Mouse (Mus musculus) myocyte (in vitro differentiated cells): Measurements from ENCODE around the gene Meis1. TPM values are rescaled to one million over a fixed set of nuclear protein-coding genes. Genes with fewer than 3 reads are reported as not detected.

Source experiments
- H3K27me3 ChIP-seq: one replicate; pipeline ENCODE4 v1.6.1; 2011; ENCODE audit not compliant: control insufficient read depth, insufficient read depth, insufficient read length
- H3K36me3 ChIP-seq: one replicate; pipeline ENCODE4 v1.6.1; 2011; ENCODE audit not compliant: control insufficient read depth, insufficient read depth
- H3K4me2 ChIP-seq: one replicate; pipeline ENCODE4 v1.6.1; 2011; ENCODE audit warnings: low read depth, control low read depth
- H3K4me3 ChIP-seq: one replicate; pipeline ENCODE4 v1.5.1; 2011; ENCODE audit warnings: mild to moderate bottlenecking, control low read depth, moderate library complexity
- H3K79me2 ChIP-seq: one replicate; pipeline ENCODE4 v1.6.1; 2011; ENCODE audit not compliant: control insufficient read depth, insufficient read depth
- H3ac ChIP-seq: one replicate; pipeline ENCODE4 v1.6.1; 2011; ENCODE audit not compliant: control insufficient read depth, insufficient read length
- CEBPB ChIP-seq: IDR thresholded peaks from 2 replicates; pipeline ENCODE4 v1.6.1; 2011; ENCODE audit warnings: mild to moderate bottlenecking, moderate library complexity; ENCODE audit not compliant: poor library complexity, insufficient read depth, severe bottlenecking
- E2F4 ChIP-seq: IDR thresholded peaks from one replicate; pipeline ENCODE4 v1.6.1; 2011; ENCODE audit warnings: mild to moderate bottlenecking, control low read depth, moderate library complexity; ENCODE audit not compliant: insufficient read depth
- MAX ChIP-seq: IDR thresholded peaks from one replicate; pipeline ENCODE4 v1.6.1; 2011; ENCODE audit warnings: low read depth, mild to moderate bottlenecking, control low read depth
- MYOD1 ChIP-seq, 3 experiments: IDR thresholded peaks; one replicate each; pipeline ENCODE4 v1.6.1; 2011; ENCODE audit warnings: control low read depth in 2 of 3, low read depth in 2 of 3, mild to moderate bottlenecking in 2 of 3, moderate library complexity in 1 of 3; ENCODE audit not compliant: insufficient read length in 2 of 3, control insufficient read depth in 1 of 3
- MYOG ChIP-seq, 3 experiments: IDR thresholded peaks; one replicate each; pipeline ENCODE4 v1.6.1; 2011; ENCODE audit warnings: control low read depth in 2 of 3, low read depth in 2 of 3, mild to moderate bottlenecking in 2 of 3; ENCODE audit not compliant: insufficient read length in 2 of 3, control insufficient read depth in 1 of 3, insufficient read depth in 1 of 3
- POLR2A ChIP-seq: IDR thresholded peaks from one replicate; pipeline ENCODE4 v1.6.1; 2011; ENCODE audit warnings: low read depth, mild to moderate bottlenecking, control low read depth, moderate library complexity; ENCODE audit not compliant: insufficient read length
- POLR2AphosphoS2 ChIP-seq: IDR thresholded peaks from one replicate; pipeline ENCODE4 v1.6.1; 2011; ENCODE audit warnings: low read depth, control low read depth; ENCODE audit not compliant: insufficient read length
- SRF ChIP-seq: IDR thresholded peaks from one replicate; pipeline ENCODE4 v1.6.1; 2011; ENCODE audit warnings: low read depth; ENCODE audit not compliant: control insufficient read depth, insufficient read length
- TCF12 ChIP-seq: IDR thresholded peaks from one replicate; pipeline ENCODE4 v1.6.1; 2011; ENCODE audit warnings: mild to moderate bottlenecking, control low read depth; ENCODE audit not compliant: poor library complexity, insufficient read depth, severe bottlenecking
- TCF3 ChIP-seq: IDR thresholded peaks from one replicate; pipeline ENCODE4 v1.6.1; 2011; ENCODE audit warnings: low read depth, control low read depth; ENCODE audit not compliant: insufficient read length
- USF1 ChIP-seq: IDR thresholded peaks from one replicate; pipeline ENCODE4 v1.6.1; 2011; ENCODE audit warnings: low read depth, mild to moderate bottlenecking, control low read depth, moderate library complexity
- polyA plus RNA-seq: library from polyadenylated mRNA; unstranded; fragments of >200 nt; fragmentation: generic; extraction: Trizol; gene quantifications from one replicate; pipeline ENCODE4 v1.2.1, GENCODE M21; 2012; ENCODE audit warnings: missing spikeins

Gene Meis1
- polyA plus RNA-seq, 1 experiment = 7.1 TPM

GRCm38 (mm10) chr11:18885729-18886325, 133.0 kb downstream of the Meis1 start:
- Histone ChIP-seq H3K4me2 (no peak overlapping the region), H3K4me3 (no peak overlapping the region), H3K27me3 (no peaks in the 10 kb centered on the region), H3ac (no peak overlapping the region), H3K79me2 (no peaks in the 10 kb centered on the region), H3K36me3 (peaks cover 5% of the 10 kb centered on the region)
- no peak for TF ChIP-seq USF1
- no peak for TF ChIP-seq TCF12
- no peak for TF ChIP-seq MYOG (IDR thresholded peaks at IDR 0.05; ENCODE audit: control insufficient read depth in 1 of 3, insufficient read depth in 1 of 3, insufficient read length in 2 of 3, low read depth in 2 of 3)
- TF ChIP-seq MYOD1 (IDR thresholded peaks at IDR 0.05; ENCODE audit: control insufficient read depth in 1 of 3, insufficient read length in 2 of 3, low read depth in 2 of 3) = no peak
- no peak for TF ChIP-seq SRF
- no peak for TF ChIP-seq POLR2A
- TF ChIP-seq CEBPB = no peak
- TF ChIP-seq TCF3 = no peak

GRCm38 (mm10) chr11:18885036-18885728, 133.6 kb downstream of the Meis1 start:
- peaks cover 5% of the 10 kb centered on the region for H3K36me3 ChIP-seq
- H3K4me2 ChIP-seq = no peak overlapping the region
- no peak for TF ChIP-seq TCF12
- TF ChIP-seq E2F4 = no peak
- TF ChIP-seq POLR2AphosphoS2 = no peak
- TF ChIP-seq CEBPB = no peak
- no peak for TF ChIP-seq MYOG (IDR thresholded peaks at IDR 0.05; ENCODE audit: control insufficient read depth in 1 of 3, insufficient read depth in 1 of 3, insufficient read length in 2 of 3, low read depth in 2 of 3)
- no peak for TF ChIP-seq POLR2A
- no peak for TF ChIP-seq SRF
- TF ChIP-seq USF1 = no peak
- TF ChIP-seq MAX = no peak
- no peak overlapping the region for H3ac ChIP-seq
- no peak overlapping the region for H3K4me3 ChIP-seq
- no peaks in the 10 kb centered on the region for H3K79me2 ChIP-seq
- no peaks in the 10 kb centered on the region for H3K27me3 ChIP-seq

GRCm38 (mm10) chr11:18883987-18884386, 134.8 kb downstream of the Meis1 start:
- no peaks in the 10 kb centered on the region for H3K27me3 ChIP-seq
- no peak overlapping the region for H3K4me3 ChIP-seq
- no peaks in the 10 kb centered on the region for H3K79me2 ChIP-seq
- no peak overlapping the region for H3ac ChIP-seq
- no peak overlapping the region for H3K4me2 ChIP-seq
- peaks cover 5% of the 10 kb centered on the region for H3K36me3 ChIP-seq
- TF ChIP-seq MAX (no peak), TCF3 (no peak), TCF12 (no peak), MYOG (IDR thresholded peaks at IDR 0.05; ENCODE audit: control insufficient read depth in 1 of 3, insufficient read depth in 1 of 3, insufficient read length in 2 of 3, low read depth in 2 of 3) (no peak), POLR2A (no peak), USF1 (no peak), SRF (no peak), E2F4 (no peak)

- Histone ChIP-seq H3ac (no peak overlapping the region), H3K4me3 (no peak overlapping the region), H3K27me3 (no peaks in the 10 kb centered on the region), H3K79me2 (no peaks in the 10 kb centered on the region), H3K36me3 (peaks cover 5% of the 10 kb centered on the region), H3K4me2 (no peak overlapping the region)
- no peak for TF ChIP-seq SRF
Measured at GRCm38 (mm10) chr11:18883507-18883881, 135.3 kb downstream of the Meis1 start.

- no peak for TF ChIP-seq TCF12
- no peak for TF ChIP-seq CEBPB
- peaks cover 5% of the 10 kb centered on the region for H3K36me3 ChIP-seq
- H3K4me2 ChIP-seq = no peak overlapping the region
- H3K4me3 ChIP-seq = no peak overlapping the region
- H3K79me2 ChIP-seq = no peaks in the 10 kb centered on the region
- no peaks in the 10 kb centered on the region for H3K27me3 ChIP-seq
- no peak overlapping the region for H3ac ChIP-seq
Measured at GRCm38 (mm10) chr11:18882747-18883506, 135.9 kb downstream of the Meis1 start.
